Mouse (Mus musculus) neural tube, embryonic 12.5 days (tissue): ENCODE measurements around the gene Nudt14. TPM values are rescaled to one million over a fixed set of nuclear protein-coding genes. Genes with fewer than 3 reads are reported as not detected.

Experiments used
- ATAC-seq: fragments of 200-750 bp; cut with Nextera tagmentation; 2 replicates; pipeline ENCODE4 v1.8.0; 2017; ENCODE audit warnings: low read depth, mild to moderate bottlenecking, moderate TSS enrichment, moderate library complexity; ENCODE audit not compliant: low FRiP score
- H3K27ac ChIP-seq: fragments of 300-500 bp; sonication (generic); 2 replicates; pipeline ENCODE4 v1.5.1; 2016
- H3K27me3 ChIP-seq: fragments of 300-500 bp; sonication (generic); replicated peaks from 2 replicates; pipeline ENCODE4 v1.6.1; 2016; ENCODE audit warnings: mild to moderate bottlenecking
- H3K36me3 ChIP-seq: fragments of 300-500 bp; sonication (generic); 2 replicates; pipeline ENCODE4 v1.6.1; 2016; ENCODE audit warnings: mild to moderate bottlenecking
- H3K4me1 ChIP-seq: fragments of 300-500 bp; sonication (generic); 2 replicates; pipeline ENCODE4 v1.6.1; 2016
- H3K4me2 ChIP-seq: fragments of 300-500 bp; sonication (generic); replicated peaks from 2 replicates; pipeline ENCODE4 v1.6.1; 2016; ENCODE audit warnings: mild to moderate bottlenecking
- H3K4me3 ChIP-seq: fragments of 300-500 bp; sonication (generic); 2 replicates; pipeline ENCODE4 v1.5.1; 2016
- H3K9ac ChIP-seq: fragments of 300-500 bp; sonication (generic); 2 replicates; pipeline ENCODE4 v1.6.1; 2016; ENCODE audit warnings: mild to moderate bottlenecking
- H3K9me3 ChIP-seq: fragments of 300-500 bp; sonication (generic); 2 replicates; pipeline ENCODE4 v1.6.1; 2016; ENCODE audit warnings: mild to moderate bottlenecking
- WGBS: fragments of 180-500 bp; shearing (Covaris S2); methylation state at CpG from one replicate; pipeline ENCODE4 v1.1.7; 2016; 5-methylcytosine and 5-hydroxymethylcytosine counted together
- polyA plus RNA-seq: library from polyadenylated mRNA; unstranded; fragments of >200 nt; fragmentation: Nextera tagmentation; extraction: Ambion mirVana; gene quantifications from 2 replicates; pipeline ENCODE4 v1.2.1, GENCODE M21; 2016

Gene Nudt14
- polyA plus RNA-seq, 1 experiment from 2014 or later: 56.2 TPM

- H3K36me3 ChIP-seq: peaks cover 97% of the 10 kb centered on the region
- H3K4me3 ChIP-seq: no peak overlapping the region
- ATAC-seq: no peak
- H3K9me3 ChIP-seq: no peaks in the 10 kb centered on the region
- no peaks in the 10 kb centered on the region for H3K4me1 ChIP-seq
- no peak overlapping the region for H3K4me2 ChIP-seq
- H3K27ac ChIP-seq: no peak overlapping the region
- H3K27me3 ChIP-seq: no peaks in the 10 kb centered on the region
- no peak overlapping the region for H3K9ac ChIP-seq
- WGBS: 94% methylated on average over 13 of the region's 13 CpGs
Measured at GRCm38 (mm10) chr12:112965783-112966182, 23.9 kb upstream of the Nudt14 start.

DNA sequence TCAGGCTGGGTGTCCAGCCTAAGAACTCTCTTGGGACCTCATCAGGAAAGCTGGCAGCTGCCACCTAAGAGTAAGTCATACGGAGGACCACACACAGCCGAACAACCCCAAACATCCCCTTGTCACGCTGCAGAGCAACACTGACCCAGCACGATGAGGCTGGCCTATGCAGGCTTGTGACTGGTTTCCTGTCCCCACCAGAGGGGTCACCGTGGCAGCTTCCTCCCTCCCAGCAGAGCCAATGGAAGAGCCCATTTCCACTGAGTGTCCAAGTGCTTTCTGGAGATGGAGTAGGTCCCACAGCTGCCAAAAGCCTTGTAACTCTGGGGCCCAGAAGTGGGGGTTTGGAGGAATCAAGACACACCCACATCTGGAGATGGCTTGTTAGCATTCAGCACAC is 19.9 kb upstream of the Nudt14 start:
- H3K4me1 ChIP-seq: no peaks in the 10 kb centered on the region
- ATAC-seq: no peak
- H3K4me3 ChIP-seq: no peak overlapping the region
- H3K9ac ChIP-seq: no peak overlapping the region
- H3K27me3 ChIP-seq: no peaks in the 10 kb centered on the region
- no peak overlapping the region for H3K4me2 ChIP-seq
- 84% methylated on average over 5 of the region's 5 CpGs for WGBS
- no peak overlapping the region for H3K27ac ChIP-seq
- H3K36me3 ChIP-seq: peaks cover 77% of the 10 kb centered on the region
- H3K9me3 ChIP-seq: no peaks in the 10 kb centered on the region

DNA sequence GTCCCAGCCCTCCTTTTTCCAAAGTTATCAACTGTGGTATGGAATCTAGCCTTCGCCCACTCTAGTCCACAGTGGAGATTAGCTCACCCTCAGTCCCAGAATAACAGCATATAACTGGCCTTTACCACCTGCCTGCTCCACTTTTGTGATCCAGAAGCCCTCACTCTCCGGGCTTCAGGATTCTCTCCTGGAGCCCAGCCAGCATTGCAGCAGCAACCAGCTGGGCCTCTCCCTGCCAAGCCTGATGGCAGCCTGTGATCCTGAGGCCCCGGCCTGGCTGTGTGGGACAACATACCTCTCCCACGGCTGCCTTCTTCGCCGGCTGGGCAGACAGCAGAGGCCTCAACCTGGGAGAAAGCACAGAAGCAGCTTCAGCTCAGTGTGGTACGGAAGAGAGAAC is 19.5 kb upstream of the Nudt14 start:
- ATAC-seq: no peak
- Histone ChIP-seq H3K36me3 (peaks cover 75% of the 10 kb centered on the region), H3K9ac (no peak overlapping the region), H3K27me3 (no peaks in the 10 kb centered on the region), H3K4me3 (no peak overlapping the region), H3K4me1 (no peaks in the 10 kb centered on the region), H3K4me2 (no peak overlapping the region), H3K9me3 (no peaks in the 10 kb centered on the region), H3K27ac (no peak overlapping the region)
- 89% methylated on average over 7 of the region's 7 CpGs for WGBS

DNA sequence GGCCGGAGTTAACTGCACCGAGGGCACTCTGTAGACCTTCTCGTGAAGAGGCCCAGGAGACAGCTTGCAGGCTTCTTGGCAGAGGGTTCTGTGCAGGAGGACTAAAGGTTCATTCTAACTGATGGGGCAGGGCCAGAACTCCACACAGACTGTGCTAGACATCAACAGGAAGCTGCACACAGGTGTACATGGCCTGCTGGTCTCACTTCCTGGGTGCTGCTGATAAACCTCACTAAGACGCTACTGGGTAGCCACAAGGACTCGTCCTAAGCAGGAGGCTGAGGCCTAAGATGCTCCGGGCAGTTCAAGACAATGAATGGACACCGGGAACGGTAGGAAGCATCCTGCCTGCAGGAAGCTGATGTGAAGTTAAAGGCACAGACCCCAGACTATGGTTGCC is 17.5 kb upstream of the Nudt14 start:
- Histone ChIP-seq H3K27me3 (no peaks in the 10 kb centered on the region), H3K4me1 (no peaks in the 10 kb centered on the region), H3K27ac (no peak overlapping the region), H3K9ac (no peak overlapping the region), H3K9me3 (no peaks in the 10 kb centered on the region), H3K36me3 (peaks cover 59% of the 10 kb centered on the region), H3K4me2 (no peak overlapping the region), H3K4me3 (no peak overlapping the region)
- no peak for ATAC-seq
- 88% methylated on average over 8 of the region's 8 CpGs for WGBS

GRCm38 (mm10) chr12:112958303-112958702 is 16.4 kb upstream of the Nudt14 start:
- no peak overlapping the region for H3K27ac ChIP-seq
- H3K27me3 ChIP-seq: no peaks in the 10 kb centered on the region
- H3K4me1 ChIP-seq: no peaks in the 10 kb centered on the region
- no peak for ATAC-seq
- no peaks in the 10 kb centered on the region for H3K9me3 ChIP-seq
- no peak overlapping the region for H3K4me3 ChIP-seq
- peaks cover 47% of the 10 kb centered on the region for H3K36me3 ChIP-seq
- H3K9ac ChIP-seq: no peak overlapping the region
- 41% methylated on average over 4 of the region's 4 CpGs for WGBS
- no peak overlapping the region for H3K4me2 ChIP-seq

DNA sequence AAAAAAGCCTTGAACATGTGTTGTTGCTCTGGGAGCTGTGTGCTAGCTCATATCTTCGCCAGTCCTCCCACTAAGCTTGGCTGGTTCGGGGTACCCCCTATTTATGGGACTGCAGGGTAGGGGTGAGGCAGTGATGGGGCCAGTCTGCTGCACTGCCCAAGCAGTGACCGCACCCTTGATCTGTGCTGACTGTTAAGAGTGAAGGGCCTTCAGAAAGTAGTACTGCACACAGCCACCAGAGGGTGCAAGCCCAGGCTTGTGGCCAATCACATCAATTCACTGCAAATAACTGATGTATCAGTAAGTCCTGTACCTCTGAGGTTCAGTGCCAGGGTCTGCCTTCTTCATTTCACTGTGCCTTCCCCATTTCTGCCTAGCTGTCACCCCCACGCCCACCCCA is 13.9 kb upstream of the Nudt14 start:
- Histone ChIP-seq H3K27ac (no peak overlapping the region), H3K4me1 (peaks cover 7% of the 10 kb centered on the region), H3K9me3 (no peaks in the 10 kb centered on the region), H3K36me3 (peaks cover 22% of the 10 kb centered on the region), H3K4me2 (no peak overlapping the region), H3K27me3 (no peaks in the 10 kb centered on the region; the same call in 1 of the 2 replicates), H3K9ac (no peak overlapping the region), H3K4me3 (no peak overlapping the region)
- 39% methylated on average over 4 of the region's 4 CpGs for WGBS
- peak; percentile 38; the same call in 1 of the 2 replicates for ATAC-seq

DNA sequence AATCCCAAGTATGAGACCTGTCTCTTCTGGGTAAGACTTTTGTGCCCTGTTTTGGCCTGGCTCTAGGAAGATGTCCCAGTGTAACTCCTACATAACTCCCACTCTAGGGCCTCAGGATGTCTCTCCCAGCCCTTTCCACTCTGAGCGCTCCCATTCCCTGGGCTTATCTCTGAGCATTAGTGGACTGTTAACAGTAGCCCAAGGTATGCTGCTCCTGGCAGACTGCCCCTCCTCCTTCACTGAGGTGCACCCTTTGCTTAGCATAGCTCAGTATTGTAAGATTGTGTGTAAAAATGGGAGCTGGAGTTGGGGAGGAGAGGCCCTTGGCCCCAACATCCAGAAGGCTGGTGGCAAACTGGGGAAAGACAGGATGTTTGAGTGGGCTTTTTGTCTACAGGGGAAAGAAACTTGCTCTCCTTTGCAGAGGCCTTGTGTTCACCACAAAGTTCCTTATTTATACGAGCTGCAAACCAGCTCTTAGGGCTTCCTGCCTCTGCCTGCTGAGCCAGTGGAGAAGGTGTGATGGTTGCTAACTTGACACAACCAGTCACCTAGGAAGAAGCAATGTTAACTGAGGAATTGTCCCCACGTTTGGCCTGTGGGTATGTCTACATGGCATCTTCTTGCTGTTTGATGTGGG is 11.1 kb upstream of the Nudt14 start:
- no peaks in the 10 kb centered on the region for H3K9me3 ChIP-seq
- no peak overlapping the region for H3K9ac ChIP-seq
- no peak overlapping the region for H3K4me3 ChIP-seq
- H3K36me3 ChIP-seq: 0 out of 2 replicates have a peak, but pooled peaks cover 7% of the 10 kb centered on the region
- no peak for ATAC-seq
- no peak overlapping the region for H3K4me2 ChIP-seq
- H3K27me3 ChIP-seq: no peaks in the 10 kb centered on the region; the same call in 1 of the 2 replicates
- no peak overlapping the region for H3K27ac ChIP-seq
- 76% methylated on average over 3 of the region's 3 CpGs for WGBS
- H3K4me1 ChIP-seq: peaks cover 18% of the 10 kb centered on the region

DNA sequence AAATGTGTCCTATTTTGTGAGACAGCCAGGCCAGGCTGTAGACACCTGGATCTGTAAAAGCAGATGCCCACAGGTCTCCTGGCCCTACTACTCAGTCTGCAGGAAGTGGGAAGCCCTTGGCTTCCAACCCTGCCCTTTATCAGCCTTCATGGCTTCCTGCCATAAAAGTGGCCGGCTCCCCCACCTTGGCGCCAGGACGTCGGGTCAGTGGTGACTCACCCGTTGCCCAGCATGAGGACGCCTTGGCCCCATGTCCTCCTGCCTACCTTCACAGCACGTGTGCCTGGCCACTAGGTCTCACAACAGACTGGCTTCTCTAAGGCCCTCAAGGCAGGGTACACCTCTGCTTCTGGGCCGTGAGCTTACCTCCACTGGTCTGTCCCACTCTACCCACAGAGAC is 10.5 kb upstream of the Nudt14 start:
- Histone ChIP-seq H3K27ac (no peak overlapping the region), H3K9me3 (no peaks in the 10 kb centered on the region), H3K4me2 (no peak overlapping the region), H3K4me3 (no peak overlapping the region), H3K9ac (no peak overlapping the region), H3K27me3 (no peaks in the 10 kb centered on the region; the same call in 1 of the 2 replicates), H3K4me1 (peaks cover 18% of the 10 kb centered on the region), H3K36me3 (0 out of 2 replicates have a peak, but pooled peaks cover 4% of the 10 kb centered on the region)
- 72% methylated on average over 8 of the region's 8 CpGs for WGBS
- ATAC-seq: no peak

DNA sequence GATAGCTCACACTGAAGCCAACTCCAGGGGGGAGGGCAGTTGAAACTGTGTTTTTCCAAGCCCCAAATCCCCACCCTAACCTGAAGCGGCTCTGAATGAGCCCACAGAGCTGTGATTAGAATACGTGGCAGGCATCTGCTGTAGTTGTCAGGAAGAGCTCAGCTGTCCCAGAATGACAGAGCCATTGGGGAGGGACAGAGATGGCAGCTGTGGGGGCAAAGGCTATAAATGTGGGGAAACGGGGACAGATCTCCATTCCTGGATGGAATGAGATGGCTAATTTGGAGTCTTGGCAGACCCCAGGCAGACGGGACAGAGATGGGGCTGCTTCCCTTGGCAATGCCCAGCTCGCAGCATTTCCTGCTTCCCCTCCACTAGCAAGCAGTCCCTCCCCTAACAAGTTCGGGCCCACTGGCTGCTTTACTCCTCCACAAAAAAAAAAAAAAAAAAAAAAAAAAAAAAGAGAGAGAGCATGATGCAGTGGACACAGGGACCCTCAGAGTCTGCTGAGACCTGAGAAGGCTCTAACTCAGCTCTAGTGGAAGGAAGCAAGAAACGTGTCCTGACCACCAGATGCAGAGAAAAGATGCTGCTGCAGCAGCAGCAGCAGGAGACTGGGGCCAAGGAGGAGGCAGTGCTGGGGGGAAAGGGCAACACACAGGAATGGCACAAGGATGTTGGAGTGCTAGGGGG is 9.4 kb upstream of the Nudt14 start:
- 0 out of 2 replicates have a peak, but pooled peaks cover under 1% of the 10 kb centered on the region for H3K36me3 ChIP-seq
- WGBS: 21% methylated on average over 7 of the region's 7 CpGs
- no peaks in the 10 kb centered on the region for H3K9me3 ChIP-seq
- H3K4me3 ChIP-seq: no peak overlapping the region
- H3K4me2 ChIP-seq: peak overlapping the region; percentile 85
- no peak for ATAC-seq
- H3K27ac ChIP-seq: peak overlapping the region; percentile 59
- 0 out of 2 replicates have a peak overlapping the region, but pooled peaks have one; percentile 86 for H3K9ac ChIP-seq
- peaks cover 18% of the 10 kb centered on the region for H3K4me1 ChIP-seq
- no peaks in the 10 kb centered on the region; the same call in 1 of the 2 replicates for H3K27me3 ChIP-seq

DNA sequence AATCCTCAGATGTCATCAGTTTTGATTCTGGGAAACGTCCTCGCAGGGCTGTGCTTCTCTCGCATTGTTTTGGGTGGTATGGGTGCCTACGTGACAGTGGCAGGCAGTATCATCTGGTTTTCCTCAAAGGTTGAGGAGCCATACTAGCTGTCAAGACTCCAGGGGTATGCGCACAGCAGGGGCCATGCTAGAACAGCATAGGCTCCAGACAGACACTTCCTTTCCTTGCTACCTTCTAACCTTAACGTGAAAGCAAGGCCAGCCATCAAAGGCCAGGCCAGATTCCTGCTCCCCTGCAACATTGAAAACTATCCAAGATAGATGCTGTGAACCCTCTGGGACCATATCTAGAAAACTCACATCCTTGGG is 8.8 kb upstream of the Nudt14 start:
- 6% methylated on average over 6 of the region's 6 CpGs for WGBS
- Histone ChIP-seq H3K9me3 (no peaks in the 10 kb centered on the region), H3K27ac (peak overlapping the region; percentile 59), H3K9ac (peak overlapping the region; percentile 86; the same call in 1 of the 2 replicates), H3K27me3 (no peaks in the 10 kb centered on the region; the same call in 1 of the 2 replicates), H3K4me2 (peak overlapping the region; percentile 85), H3K4me3 (peak overlapping the region; percentile 62), H3K4me1 (peaks cover 18% of the 10 kb centered on the region), H3K36me3 (no peaks in the 10 kb centered on the region)
- peak; percentile 20; the same call in 1 of the 2 replicates for ATAC-seq

DNA sequence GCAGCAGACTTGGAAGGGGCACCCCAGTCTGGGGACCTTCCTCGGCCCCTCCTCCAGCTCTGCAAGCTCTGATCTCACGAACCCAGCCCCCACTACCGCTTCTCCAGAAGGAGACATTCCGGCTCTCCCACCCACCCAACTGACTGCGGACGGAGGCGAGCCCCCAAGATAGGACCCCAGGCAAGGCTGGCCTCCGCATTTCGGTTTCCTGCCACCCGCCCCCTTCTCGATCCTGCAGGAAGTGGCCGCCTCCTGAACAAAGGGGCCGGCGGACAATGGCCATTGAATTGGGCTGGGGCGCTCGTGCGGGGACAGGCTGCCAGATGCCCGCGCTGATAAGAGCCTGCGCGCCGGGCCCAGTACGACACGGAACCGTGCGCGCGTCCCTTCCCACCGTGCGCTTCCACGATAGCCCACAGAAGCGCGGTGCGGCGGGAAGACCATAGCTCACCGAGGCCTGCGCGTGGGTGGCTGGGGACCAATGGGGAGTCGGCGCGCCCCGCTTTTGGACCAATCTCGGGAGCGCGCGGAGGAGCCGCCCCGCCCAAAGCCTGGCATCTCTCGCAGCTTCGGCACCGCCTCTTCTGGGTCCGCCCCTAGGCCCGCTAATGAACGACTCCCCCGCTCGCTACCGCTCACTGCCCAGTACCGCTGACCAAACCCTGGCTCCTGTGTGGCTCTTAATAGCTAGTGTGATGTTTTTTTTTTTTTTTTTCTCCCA is 8.3 kb upstream of the Nudt14 start:
- H3K27ac ChIP-seq: peak overlapping the region; percentile 59
- H3K9ac ChIP-seq: peak overlapping the region; percentile 86
- under 1% methylated on average over 58 of the region's 58 CpGs for WGBS
- no peaks in the 10 kb centered on the region for H3K9me3 ChIP-seq
- peak overlapping the region; percentile 85 for H3K4me2 ChIP-seq
- peak; percentile 84 for ATAC-seq
- peak overlapping the region; percentile 62 for H3K4me3 ChIP-seq
- no peaks in the 10 kb centered on the region for H3K36me3 ChIP-seq
- H3K4me1 ChIP-seq: peaks cover 18% of the 10 kb centered on the region
- H3K27me3 ChIP-seq: no peaks in the 10 kb centered on the region; the same call in 1 of the 2 replicates

GRCm38 (mm10) chr12:112947307-112947706 is 5.4 kb upstream of the Nudt14 start:
- H3K27ac ChIP-seq: no peak overlapping the region
- no peak for ATAC-seq
- no peak overlapping the region for H3K4me3 ChIP-seq
- WGBS: 22% methylated on average over 4 of the region's 4 CpGs
- H3K36me3 ChIP-seq: no peaks in the 10 kb centered on the region
- H3K27me3 ChIP-seq: no peaks in the 10 kb centered on the region
- no peaks in the 10 kb centered on the region for H3K9me3 ChIP-seq
- no peak overlapping the region for H3K9ac ChIP-seq
- H3K4me2 ChIP-seq: no peak overlapping the region
- peaks cover 21% of the 10 kb centered on the region for H3K4me1 ChIP-seq
